Mouse (Mus musculus) frontal cortex, adult (tissue): Measurements from ENCODE around the gene Olfr635.
"Not testable (repeated sequence)": the region's sequence is repeated elsewhere in the genome, so short reads cannot be mapped to it uniquely, and the experiment has no call there.

Source experiments
- ATAC-seq: cut with Nextera tagmentation; 2 replicates; pipeline ENCODE4 v1.9.2; 2017; ENCODE audit warnings: mild to moderate bottlenecking, moderate library complexity, mixed read lengths; ENCODE audit not compliant: low TSS enrichment

The Olfr635 gene

GRCm38 (mm10) chr7:103970852-103971251 lies at the start of gene Olfr635:
Gene Olfr635, plus strand, starts transcription at chr7:103971152.
- ATAC-seq = no peak

DNA sequence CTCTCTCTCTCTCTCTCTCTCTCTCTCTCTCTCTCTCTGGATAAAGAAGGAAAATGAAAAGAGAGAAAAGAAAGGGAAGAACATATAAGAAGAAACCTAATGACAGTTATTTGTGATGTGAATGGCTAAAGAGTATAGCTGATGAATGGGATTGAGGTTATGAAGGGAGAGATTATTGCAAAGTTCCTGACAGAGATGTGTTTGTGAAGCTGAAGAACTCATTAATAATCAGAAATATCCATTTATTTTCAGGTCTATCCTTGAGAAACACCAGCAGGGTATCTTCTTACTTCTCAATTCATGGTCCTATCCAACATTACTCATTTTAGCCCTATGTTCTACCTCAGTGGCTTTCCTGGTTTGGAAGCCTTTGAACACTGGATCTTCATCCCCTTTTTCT lies 42.4 kb upstream of the Olfr635 start, which contains the start of gene Olfr631:
Gene Olfr631, plus strand, starts transcription at position 301 of the 400 bp plus-strand sequence.
- no peak for ATAC-seq

DNA sequence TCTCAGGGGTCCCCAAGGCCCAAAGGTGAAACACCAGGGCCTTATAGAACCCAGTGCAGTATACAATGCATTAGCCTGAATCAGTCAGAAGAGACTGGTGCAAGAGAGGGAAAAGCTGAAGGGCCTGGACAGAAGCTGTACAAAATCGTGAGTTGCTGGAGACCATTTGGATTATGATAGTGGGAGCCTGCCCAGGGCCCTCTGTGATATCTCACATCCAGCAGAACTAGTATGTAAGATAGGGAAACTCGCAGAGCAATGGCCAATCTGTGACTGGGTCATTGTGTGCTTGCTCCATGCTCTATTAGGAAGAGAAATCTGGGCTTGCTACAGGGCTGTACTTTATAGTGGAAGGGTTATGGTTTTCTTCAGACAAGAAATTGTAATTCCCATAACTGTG lies 36.7 kb upstream of the Olfr635 start, which contains the start of gene Olfr632:
Gene Olfr632, plus strand, starts transcription at position 84 of the 400 bp plus-strand sequence.
- ATAC-seq = no peak

DNA sequence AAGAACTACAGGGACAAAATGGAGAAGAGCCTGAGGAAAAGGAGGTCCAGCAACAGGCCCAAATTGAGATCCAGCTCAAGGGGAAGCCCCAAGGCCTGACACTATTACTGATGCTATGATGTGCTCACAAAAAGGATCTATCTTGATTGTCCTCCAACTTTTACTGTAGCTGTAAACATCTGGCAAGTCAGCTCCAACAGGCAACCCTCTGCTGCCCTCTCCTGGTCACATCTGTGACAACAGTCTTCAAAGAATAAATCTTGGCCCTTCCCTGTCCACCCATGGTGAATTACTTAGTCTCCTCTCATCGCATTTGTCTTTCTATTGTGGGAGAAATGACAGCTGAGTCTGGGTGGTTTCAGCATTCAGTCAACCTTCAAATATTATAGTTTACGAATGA lies 28.2 kb upstream of the Olfr635 start:
- 0 out of 2 replicates have a peak, but pooled peaks have one; percentile 47 for ATAC-seq

DNA sequence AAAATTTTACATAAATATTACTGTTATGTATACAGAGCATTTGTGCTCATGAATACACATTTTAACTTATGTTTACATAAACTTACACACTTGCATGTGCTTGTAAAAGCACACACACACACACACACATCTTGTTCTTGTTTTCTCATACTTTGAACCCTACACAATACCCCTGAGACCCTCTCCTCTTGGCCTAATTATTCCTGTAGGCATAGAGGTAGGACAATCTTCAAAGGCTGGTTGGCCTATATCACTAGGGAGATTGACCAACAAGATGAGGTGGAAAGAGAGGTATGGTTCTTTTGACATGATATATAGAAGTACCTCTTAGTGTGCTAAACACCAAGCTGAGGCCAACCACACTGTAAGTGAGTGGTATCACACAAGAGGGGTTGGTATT lies 26.8 kb upstream of the Olfr635 start, which contains the start of gene Olfr633:
Gene Olfr633, plus strand, starts transcription at position 301 of the 400 bp plus-strand sequence.
- ATAC-seq = no peak

DNA sequence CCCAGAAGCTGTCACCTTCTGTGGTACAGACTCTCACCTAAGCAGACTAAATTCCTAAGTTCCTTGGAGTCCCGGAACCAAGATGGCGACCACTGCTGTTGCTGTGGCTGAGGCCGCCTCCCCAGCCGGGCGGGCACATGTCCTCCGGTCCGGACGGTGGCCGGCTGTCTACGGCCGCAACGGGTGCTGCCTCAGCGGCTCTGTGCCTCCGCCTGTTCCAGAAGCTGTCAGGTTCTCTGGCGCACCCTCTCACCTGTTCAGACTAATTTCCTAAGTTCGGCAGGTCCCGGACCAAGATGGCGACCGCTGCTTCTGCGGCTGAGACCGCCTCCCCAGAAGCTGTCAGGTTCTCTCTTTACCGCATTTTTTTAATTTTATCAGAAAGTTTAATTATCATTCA lies 4.1 kb upstream of the Olfr635 start:
- ATAC-seq = not testable (repeated sequence)

- ATAC-seq = no peak
Observed at GRCm38 (mm10) chr7:103971782-103972181, 830 bp downstream of the Olfr635 start.

DNA sequence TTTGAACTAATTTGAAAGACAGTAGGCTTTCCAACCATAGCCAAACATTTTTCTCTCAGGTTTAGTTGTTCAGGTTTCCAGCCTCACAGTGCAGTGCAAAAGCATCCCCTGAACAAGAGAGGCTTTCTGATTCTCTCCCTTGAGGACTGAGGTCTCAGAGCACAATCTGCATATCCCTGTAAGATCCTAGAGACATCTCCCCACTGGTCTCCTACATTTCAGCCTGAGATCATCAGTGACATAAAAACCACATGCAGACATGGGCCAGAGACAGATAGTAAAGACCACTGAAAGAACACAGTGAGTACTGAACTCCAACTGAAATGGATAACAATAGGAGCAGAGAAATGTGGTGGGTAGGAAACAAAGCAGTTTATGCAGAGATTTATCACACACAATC lies 27.5 kb downstream of the Olfr635 start, which contains the start of gene Olfr638:
Gene Olfr638, plus strand, starts transcription at position 301 of the 400 bp plus-strand sequence.
- no peak for ATAC-seq

DNA sequence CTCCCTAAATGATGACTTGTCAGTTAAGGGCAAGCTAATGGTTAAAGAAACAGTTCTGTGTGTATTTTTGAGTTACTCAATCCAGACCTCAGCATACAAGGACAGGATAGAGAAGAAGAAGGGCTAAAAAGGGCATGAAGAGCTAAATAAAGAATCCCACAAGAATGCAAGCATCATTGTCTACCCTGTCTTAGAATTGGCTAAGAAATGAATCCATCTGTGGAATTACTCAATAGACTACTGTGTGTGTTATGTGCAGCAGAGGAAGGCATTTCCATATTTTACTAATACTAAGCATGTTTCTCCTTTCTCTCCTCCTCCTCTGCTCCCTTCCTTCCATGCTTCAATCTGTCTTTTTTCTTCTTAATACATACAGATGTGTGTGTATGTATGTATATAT lies 28.2 kb downstream of the Olfr635 start:
- no peak for ATAC-seq

- ATAC-seq = no peak
Observed at GRCm38 (mm10) chr7:104017203-104017602, 46.3 kb downstream of the Olfr635 start, which contains the start of gene Olfr639. Gene Olfr639, minus strand, starts transcription at chr7:104017303.

DNA sequence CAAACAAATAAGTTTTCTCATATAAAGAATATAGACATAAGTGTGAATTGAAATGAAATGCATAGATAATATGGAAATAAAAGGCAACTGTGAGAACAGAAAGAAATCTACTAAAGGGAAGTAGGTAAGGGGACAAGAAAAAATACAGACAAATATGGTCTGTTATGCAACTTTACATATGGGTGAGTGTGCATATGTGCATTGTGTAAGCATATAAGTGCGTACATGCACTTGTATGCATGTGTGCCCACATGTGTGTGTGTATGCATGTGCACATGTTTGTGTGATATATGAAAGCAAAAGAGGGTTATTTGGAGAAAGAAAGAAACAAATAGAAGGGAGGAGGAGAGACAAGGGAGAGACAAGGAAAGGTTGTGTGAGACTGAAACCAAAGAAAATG lies 48.0 kb downstream of the Olfr635 start:
- ATAC-seq = no peak

- ATAC-seq = no peak
Observed at GRCm38 (mm10) chr7:104021651-104022050, 50.7 kb downstream of the Olfr635 start.

DNA sequence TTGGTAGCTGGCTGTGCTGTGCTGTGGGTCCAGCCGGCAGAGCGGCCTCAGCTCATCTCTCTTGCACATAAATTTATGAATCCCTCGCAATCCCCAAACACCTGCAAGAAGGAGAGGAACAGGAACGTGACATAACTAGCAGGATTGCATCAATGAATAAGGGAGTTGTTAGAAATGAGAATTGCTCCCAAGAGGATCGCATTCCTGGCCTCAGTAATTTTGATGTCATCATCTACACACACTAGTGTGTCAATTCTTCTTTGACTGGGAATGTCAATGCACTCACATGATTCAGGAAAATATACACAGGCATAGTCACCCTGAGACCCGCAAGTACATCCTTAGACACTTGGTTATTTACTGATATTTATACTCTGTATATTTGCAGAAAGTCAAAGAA lies 54.5 kb downstream of the Olfr635 start, which contains the start of gene Olfr640:
Gene Olfr640, minus strand, starts transcription at position 101 of the 400 bp plus-strand sequence.
- ATAC-seq = no peak

DNA sequence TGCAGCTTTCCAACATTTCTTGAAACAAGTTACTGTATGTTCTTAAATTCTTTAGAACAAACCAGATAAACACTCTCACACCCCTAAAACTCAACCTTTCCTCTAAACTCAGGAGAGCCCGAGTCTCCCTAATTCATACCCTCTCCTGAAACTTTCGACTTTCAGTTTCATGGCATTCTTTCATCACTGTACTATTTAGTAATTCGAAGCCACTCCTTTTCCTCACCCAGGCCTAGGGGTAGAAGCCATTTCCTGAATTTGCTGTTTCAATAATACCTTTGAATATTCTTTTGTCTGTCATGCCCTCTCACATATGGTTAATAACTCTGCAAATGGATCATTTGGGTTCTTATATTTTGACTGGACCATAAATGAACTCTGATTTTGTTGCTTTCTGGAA lies 56.0 kb downstream of the Olfr635 start:
- no peak for ATAC-seq

DNA sequence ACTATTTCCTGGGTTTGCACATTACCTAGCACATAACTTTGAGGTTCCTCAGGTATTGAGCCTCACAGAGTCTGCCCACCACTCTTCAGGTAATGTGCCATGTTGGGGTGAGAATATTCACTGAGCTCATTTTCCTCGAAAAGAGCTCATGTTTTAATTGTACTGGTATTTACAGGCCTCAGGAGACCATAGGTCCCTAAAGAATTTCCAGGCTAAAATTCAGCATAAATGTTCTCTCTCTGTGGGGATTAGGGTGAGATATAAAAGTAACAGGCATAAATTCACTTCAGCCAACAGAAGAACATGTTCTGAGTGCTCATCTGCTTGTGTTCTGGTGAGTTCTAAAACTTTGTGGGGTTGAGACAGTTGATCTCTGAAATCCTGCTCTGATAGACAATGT lies 64.2 kb downstream of the Olfr635 start, which contains the start of gene Olfr641:
Gene Olfr641, plus strand, starts transcription at position 301 of the 400 bp plus-strand sequence.
- ATAC-seq = no peak
